Mouse (Mus musculus) ovary, postnatal 36 days (tissue): ENCODE results near the gene Otor.

Experiments used
- DNase-seq: peaks from one replicate; pipeline ENCODE4 v3.0.0; 2022; ENCODE audit warnings: low spot score, mixed read lengths

The Otor gene

DNA sequence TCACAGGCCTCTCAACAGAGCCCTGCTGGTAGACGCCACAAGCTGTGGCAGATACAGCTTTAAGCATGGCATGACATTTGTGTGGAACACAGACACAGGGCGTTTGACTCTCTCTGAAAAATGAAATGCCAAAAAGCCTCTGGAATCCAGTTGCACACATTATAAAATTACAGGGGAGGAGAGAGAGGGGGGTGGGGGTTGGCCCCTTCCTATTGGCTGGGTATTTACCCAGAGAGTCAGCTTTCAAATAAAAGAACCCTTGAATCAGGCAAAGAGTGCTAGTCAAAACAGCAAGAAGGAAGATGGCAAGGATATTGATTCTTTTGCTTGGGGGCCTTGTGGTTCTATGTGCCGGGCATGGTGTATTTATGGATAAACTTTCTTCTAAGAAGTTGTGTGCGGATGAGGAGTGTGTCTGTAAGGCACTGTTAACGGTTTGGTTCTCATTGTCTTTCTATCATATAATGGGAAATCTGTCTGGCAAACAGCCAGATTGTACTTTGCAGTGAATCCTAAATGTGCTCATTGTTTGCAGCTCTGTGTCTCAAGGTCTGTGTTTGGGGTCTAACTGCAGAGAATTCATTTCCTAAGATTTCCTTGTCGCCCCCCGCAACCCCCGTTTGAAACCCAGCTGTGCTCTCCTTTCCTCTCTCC is at the start of gene Otor:
Gene Otor (plus strand): TSS at position 276 of the 654 bp plus-strand sequence.
- no peak for DNase-seq

GRCm38 (mm10) chr2:143031283-143031682 is 47.0 kb upstream of the Otor start:
- DNase-seq: no peak

DNA sequence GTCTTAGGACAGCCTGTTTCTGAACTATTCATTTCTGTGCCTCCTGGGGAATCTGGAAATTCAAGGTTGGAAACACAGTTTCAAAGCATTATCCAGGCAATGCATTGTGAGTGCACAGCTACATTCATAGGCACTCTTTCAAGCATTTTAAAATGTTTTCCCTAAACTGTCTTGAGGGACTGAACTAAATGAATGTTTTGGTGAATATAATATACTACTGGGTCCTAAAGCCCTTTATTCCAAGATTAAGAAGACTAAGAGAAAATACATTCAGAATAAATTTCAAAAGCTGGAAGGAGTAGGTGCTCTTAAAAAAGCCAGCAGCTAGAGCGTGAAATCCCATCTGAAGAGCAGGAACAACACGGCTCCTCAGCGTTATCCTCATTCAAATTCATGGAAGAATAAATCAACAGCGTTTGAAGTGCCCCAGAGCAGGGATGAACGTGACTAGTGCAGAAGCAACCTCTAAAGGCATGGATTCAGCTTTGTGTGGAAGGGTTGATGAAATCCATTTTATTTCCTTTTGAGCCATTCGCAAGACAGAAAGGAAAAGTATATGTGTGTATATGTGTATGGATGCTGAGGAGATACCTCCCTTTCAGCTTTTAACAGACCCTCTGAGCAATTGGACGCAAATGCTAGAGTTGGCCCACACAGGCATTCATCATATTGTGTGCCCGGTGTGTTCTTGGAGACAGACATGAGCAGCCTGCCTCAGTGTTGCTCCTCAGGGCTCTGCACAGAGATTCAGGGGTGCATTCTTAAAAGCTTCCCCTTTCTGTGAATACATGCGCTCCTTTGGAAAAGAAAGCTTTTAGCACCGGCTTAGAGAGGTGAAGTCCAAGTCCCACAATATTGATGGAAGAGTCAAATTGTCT is 45.7 kb upstream of the Otor start:
- no peak for DNase-seq

DNA sequence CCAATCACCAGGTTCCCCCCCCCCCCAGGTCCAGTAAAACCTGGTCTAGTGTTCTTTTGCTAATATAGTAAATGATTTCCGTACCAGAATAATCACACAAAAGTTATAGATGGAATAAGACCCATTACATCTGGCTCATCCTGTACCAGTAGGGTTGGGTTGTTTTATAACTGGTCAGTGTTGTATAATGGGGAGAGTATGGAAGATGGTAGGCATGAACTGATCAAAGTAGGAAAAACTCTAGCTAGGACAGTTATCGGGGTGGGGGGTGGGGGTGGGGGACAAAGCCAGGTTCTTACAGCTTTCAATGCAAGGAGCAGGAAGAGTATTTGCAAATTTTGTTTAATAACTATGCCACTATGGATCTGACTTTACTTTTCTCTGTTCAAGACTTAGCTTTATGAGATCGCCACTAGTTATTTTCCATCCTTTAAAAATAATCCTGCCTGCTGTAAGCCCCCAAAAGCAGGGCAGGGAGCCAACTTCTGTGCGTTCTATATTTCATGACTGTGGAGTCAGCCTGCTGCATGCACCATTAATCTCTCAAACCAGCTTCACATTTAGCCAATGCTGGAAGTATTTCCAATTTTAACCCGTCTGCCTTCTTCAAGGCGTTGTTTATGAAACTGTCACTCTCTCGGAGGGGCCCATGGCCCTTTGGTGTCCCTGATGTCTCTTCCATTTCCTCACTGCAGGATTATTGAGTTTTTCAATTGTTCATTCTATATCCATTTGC is 43.8 kb upstream of the Otor start:
- DNase-seq: no peak

GRCm38 (mm10) chr2:143035086-143035593 is 43.1 kb upstream of the Otor start:
- no peak for DNase-seq

- DNase-seq: no peak
Observed at GRCm38 (mm10) chr2:143041596-143041995, 36.7 kb upstream of the Otor start.

- DNase-seq: no peak
Observed at GRCm38 (mm10) chr2:143055251-143055650, 23.0 kb upstream of the Otor start.

GRCm38 (mm10) chr2:143056736-143057135 is 21.5 kb upstream of the Otor start:
- no peak for DNase-seq

- DNase-seq: no peak
Observed at GRCm38 (mm10) chr2:143062432-143062811, 15.9 kb upstream of the Otor start.

DNA sequence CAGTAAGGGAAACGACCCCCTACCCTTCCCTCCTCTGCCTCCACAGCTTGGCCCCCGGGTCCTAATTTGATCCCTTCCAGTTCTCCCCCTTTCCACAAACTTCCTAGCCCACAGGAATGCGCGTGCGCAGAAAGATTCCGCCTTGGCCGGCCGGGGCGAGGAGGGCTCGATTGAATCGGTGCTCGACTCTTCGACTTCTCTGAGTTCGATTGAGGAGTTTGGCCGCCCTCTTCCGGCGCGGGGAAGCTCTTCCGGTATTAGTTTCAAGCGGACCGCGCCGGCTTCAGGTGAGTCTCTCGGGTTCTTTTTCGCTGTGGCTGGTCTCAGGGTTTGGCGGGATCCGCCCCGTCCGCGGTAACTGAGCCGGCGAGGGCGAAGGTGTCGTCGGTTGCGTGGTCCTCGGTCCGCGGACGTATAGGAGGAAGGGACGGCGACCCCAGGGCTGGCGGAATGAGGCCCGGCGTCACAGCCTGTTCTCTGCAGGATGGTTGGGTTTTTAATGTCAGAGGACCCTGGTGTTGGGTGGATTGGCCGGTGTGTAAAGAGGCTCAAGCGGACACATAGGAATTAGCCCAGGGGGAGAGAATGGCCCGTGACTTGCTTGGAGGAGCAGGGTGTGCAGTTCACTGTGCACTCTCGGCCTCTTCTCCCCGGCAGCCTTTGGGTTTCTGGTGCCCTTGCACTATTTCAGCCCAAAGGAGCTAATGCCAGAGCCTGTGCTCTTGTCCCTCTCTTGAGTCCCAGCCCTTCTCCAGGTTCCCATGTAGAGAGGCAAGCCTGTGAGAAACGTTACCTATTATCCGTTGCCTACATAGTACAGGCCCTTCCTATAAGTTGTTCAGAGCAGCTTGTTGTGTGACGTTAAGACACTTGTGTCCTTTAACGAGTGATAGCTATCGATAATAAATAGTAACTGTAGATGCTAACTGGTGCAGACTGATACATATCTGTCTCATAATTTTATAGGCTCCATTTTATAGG is 15.2 kb upstream of the Otor start, which contains the start of gene Snrpb2:
Gene Snrpb2 (plus strand): TSS at position 228 of the 981 bp plus-strand sequence.
- peak; percentile 90 for DNase-seq

- DNase-seq: no peak
Observed at GRCm38 (mm10) chr2:143065914-143066313, 12.4 kb upstream of the Otor start.

GRCm38 (mm10) chr2:143081693-143082092 is 3.4 kb downstream of the Otor start:
- DNase-seq: no peak

- DNase-seq: no peak
Observed at GRCm38 (mm10) chr2:143084852-143085397, 6.7 kb downstream of the Otor start.

- no peak for DNase-seq
Observed at GRCm38 (mm10) chr2:143089866-143090265, 11.6 kb downstream of the Otor start.

DNA sequence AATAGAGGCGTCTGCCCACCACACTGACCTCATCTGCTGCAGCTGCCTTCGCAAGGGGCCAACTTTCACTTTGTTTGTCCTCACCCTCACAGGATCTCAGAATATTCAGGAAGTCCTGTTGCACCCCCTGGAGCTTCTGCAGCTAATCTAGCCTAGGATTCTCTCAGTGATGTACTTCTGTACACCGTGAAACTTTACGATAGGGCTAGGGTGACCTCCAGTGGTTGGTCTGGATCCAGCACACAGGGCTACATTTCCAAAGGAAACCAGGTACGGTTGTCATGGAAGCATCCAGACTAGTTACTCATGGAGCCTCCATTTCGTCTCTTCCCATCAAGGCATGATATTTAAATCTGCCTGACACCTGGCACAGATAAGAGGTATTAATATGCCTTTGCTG is 15.5 kb downstream of the Otor start:
- peak; percentile 56 for DNase-seq

DNA sequence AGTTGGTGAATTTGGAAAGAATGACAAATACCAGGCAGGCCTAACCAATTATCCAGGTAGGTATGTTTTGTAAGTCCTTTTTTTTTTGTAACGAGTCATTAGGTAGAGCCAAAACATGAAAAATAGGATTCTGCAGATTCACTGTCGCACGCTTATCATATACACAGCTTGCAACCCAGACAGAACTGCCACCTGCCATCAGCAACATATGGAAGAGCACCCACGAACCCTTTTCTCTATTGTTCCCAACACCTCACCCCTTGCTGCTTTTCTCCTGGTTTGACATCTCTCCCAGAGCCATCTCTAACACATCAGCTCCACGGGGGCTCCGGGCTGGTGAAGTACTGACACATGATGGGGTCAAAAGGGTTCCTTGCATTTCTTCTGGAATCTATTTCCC is 16.5 kb downstream of the Otor start:
- DNase-seq: no peak

GRCm38 (mm10) chr2:143097170-143097569 is 18.9 kb downstream of the Otor start:
- DNase-seq: no peak

DNA sequence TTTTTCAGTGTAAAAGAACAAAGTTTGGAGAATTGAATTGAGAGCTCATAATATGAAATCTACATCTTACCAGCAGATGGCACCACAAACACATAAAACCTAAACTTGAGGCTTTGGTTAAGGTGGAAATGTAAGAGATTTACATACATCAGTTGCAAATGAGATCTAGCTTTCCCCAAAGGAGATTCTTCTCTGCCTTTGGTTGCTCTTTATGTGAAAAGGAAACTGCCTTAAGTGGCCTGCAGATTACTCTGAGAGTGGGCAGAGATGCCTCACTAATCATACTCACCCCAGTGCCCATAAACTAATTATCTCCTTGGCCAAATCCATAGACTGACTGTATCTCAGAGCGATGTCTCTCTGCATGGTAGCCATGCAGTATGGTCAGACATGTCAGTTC is 35.6 kb downstream of the Otor start:
- no peak for DNase-seq

- no peak for DNase-seq
Observed at GRCm38 (mm10) chr2:143114716-143115115, 36.4 kb downstream of the Otor start.

GRCm38 (mm10) chr2:143117453-143117852 is 39.2 kb downstream of the Otor start:
- no peak for DNase-seq

DNA sequence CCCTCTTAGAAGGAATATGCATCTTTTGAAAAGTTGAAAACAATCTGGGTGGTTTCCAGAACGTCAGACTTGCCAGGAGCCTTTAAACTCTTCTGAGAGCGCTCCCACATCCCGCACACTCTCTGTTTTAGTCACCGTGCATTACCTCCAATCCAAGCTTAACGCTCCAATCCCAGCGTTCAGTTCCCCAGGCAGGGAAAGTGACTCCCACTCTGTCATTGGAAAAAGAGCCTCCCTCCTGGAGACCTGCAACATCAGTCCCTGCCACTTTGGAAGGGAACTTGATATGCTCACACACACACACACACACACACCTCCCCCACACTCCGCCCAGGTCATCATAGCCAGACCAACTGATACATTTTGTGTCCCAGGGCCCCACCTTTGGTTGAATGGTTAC is 39.9 kb downstream of the Otor start:
- DNase-seq: no peak
